Mouse (Mus musculus): Measurements from ENCODE around the gene Spred3. TPM values are rescaled to one million over a fixed set of nuclear protein-coding genes. Genes with fewer than 3 reads are reported as not detected.

Spred3 gene
- total and polyA plus RNA-seq, 2 experiments from 2014 or later = 1.00 to 4.7 TPM

- H3K36me3 ChIP-seq (replicated peaks; ENCODE audit: control insufficient read depth, insufficient read depth, low read length) = no peaks in the 10 kb centered on the region
- no peak overlapping the region for H3K27ac ChIP-seq (ENCODE audit: low read depth)
- no peak overlapping the region for H3K9ac ChIP-seq (replicated peaks; ENCODE audit: low read depth, low read length)
- no peak for ATAC-seq (ENCODE audit: insufficient read depth, low read depth)
- 65% methylated on average over 1 of the region's 1 CpGs for WGBS
- TF ChIP-seq CTCF (IDR thresholded peaks at IDR 0.05; ENCODE audit: low read depth) (no peak), EP300 (IDR thresholded peaks at IDR 0.05; ENCODE audit: low read depth) (no peak)
- H3K9me3 ChIP-seq (replicated peaks; ENCODE audit: control insufficient read depth, low read length) = no peaks in the 10 kb centered on the region
- no peak for DNase-seq (ENCODE audit: low spot score)
- H3K4me2 ChIP-seq (ENCODE audit: low read depth, low read length) = no peak overlapping the region
- H3K4me3 ChIP-seq (ENCODE audit: low read depth, low read length) = no peak overlapping the region
- H3K27me3 ChIP-seq (ENCODE audit: control insufficient read depth, insufficient read depth, low read length) = 0 out of 2 replicates have a peak, but pooled peaks cover 4% of the 10 kb centered on the region
- H3K4me1 ChIP-seq (ENCODE audit: control insufficient read depth, insufficient read depth) = 0 out of 2 replicates have a peak, but pooled peaks cover 6% of the 10 kb centered on the region
Observed at GRCm38 (mm10) chr7:29119526-29119925, 50.7 kb downstream of the Spred3 start.

DNA sequence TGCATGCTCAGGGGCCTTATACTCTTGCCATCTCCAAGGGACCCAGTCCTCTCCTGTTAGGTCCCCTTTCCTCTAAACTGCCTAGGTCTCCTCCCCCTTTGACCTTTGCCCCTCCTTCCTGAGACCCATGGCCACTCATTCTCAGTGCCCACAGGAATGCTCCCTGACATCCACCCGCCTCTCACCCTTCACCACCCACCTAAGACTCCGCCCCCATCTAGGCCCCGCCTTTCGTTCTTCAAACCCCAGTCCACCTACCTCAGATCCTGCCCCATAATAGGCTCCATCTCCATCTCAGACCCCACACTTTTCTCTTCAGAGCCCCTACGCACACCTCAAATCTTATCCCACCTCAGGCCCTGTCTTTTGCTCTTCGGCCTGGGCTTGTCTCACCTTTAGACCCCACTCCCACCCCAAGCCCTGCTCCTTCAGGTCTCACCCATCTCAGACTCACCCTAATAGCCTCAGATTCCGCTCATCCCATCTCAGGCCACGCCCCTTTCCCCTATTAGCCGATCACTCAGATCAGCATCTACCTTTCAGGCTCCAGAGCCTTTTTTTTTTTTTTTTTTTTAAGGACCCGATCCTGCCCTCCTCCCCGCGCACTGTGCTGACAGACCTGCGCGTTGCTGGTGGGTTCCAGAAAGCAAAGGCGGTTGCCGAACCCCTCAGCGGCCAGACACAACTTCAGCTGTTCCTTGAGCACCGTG lies 51.9 kb downstream of the Spred3 start:
- ATAC-seq (ENCODE audit: insufficient read depth, low read depth) (no peak), DNase-seq (ENCODE audit: low spot score) (no peak)
- no peak for TF ChIP-seq CTCF (IDR thresholded peaks at IDR 0.05; ENCODE audit: low read depth)
- TF ChIP-seq EP300 (IDR thresholded peaks at IDR 0.05; ENCODE audit: low read depth) = no peak
- 0 out of 2 replicates have a peak, but pooled peaks cover 3% of the 10 kb centered on the region for H3K27me3 ChIP-seq (ENCODE audit: control insufficient read depth, insufficient read depth, low read length)
- no peaks in the 10 kb centered on the region for H3K4me1 ChIP-seq (ENCODE audit: control insufficient read depth, insufficient read depth)
- H3K27ac ChIP-seq (ENCODE audit: low read depth) = no peak overlapping the region
- H3K4me2 ChIP-seq (ENCODE audit: low read depth, low read length) = no peak overlapping the region
- no peak overlapping the region for H3K4me3 ChIP-seq (ENCODE audit: low read depth, low read length)
- no peak overlapping the region for H3K9ac ChIP-seq (replicated peaks; ENCODE audit: low read depth, low read length)
- WGBS = 17% methylated on average over 18 of the region's 18 CpGs
- no peaks in the 10 kb centered on the region for H3K9me3 ChIP-seq (replicated peaks; ENCODE audit: control insufficient read depth, low read length)
- H3K36me3 ChIP-seq (replicated peaks; ENCODE audit: control insufficient read depth, insufficient read depth, low read length) = no peaks in the 10 kb centered on the region

GRCm38 (mm10) chr7:29108992-29109955 lies 60.9 kb downstream of the Spred3 start:
- ATAC-seq (ENCODE audit: insufficient read depth, low read depth) (no peak), DNase-seq (ENCODE audit: low spot score) (no peak)
- Histone ChIP-seq H3K27me3 (ENCODE audit: control insufficient read depth, insufficient read depth, low read length) (0 out of 2 replicates have a peak, but pooled peaks cover 3% of the 10 kb centered on the region), H3K4me2 (ENCODE audit: low read depth, low read length) (peak overlapping the region; percentile 9; the same call in 1 of the 2 replicates), H3K4me3 (ENCODE audit: low read depth, low read length) (no peak overlapping the region), H3K9ac (replicated peaks; ENCODE audit: low read depth, low read length) (no peak overlapping the region), H3K9me3 (replicated peaks; ENCODE audit: control insufficient read depth, low read length) (no peaks in the 10 kb centered on the region), H3K36me3 (replicated peaks; ENCODE audit: control insufficient read depth, insufficient read depth, low read length) (no peaks in the 10 kb centered on the region), H3K27ac (ENCODE audit: low read depth) (no peak overlapping the region), H3K4me1 (ENCODE audit: control insufficient read depth, insufficient read depth) (no peaks in the 10 kb centered on the region)
- 30% methylated on average over 38 of the region's 38 CpGs for WGBS
- TF ChIP-seq CTCF (IDR thresholded peaks at IDR 0.05; ENCODE audit: low read depth) (no peak), EP300 (IDR thresholded peaks at IDR 0.05; ENCODE audit: low read depth) (no peak)

Other genes with a start within 250 kb of the Spred3 start
- 120 and 139 TPM in 2 replicates for gene Actn4, start 208.1 kb downstream of the Spred3 start, total RNA-seq (2014; rRNA removed; ENCODE audit: low replicate concordance)
- 135 and 171 TPM in 2 replicates for gene Actn4, start 208.1 kb downstream of the Spred3 start, polyA plus RNA-seq (2015; fragmentation: Nextera tagmentation; extraction: Ambion mirVana)
- 366 and 476 TPM in 2 replicates for gene Eif3k, start 188.5 kb downstream of the Spred3 start, total RNA-seq (2014; rRNA removed; ENCODE audit: low replicate concordance)
- 261 and 264 TPM in 2 replicates for gene Eif3k, start 188.5 kb downstream of the Spred3 start, polyA plus RNA-seq (2015; fragmentation: Nextera tagmentation; extraction: Ambion mirVana)
- 0.15 TPM in 1 of 2 replicates, not detected in the other for gene Map4k1, start 188.4 kb downstream of the Spred3 start, total RNA-seq (2014; rRNA removed; ENCODE audit: low replicate concordance)
- 1.4 and 1.8 TPM in 2 replicates for gene Map4k1, start 188.4 kb downstream of the Spred3 start, polyA plus RNA-seq (2015; fragmentation: Nextera tagmentation; extraction: Ambion mirVana)
- gene Ryr1, start 45.2 kb downstream of the Spred3 start, total RNA-seq (2014; rRNA removed; ENCODE audit: low replicate concordance) = 0.08 and 0.15 TPM in 2 replicates
- 0.04 TPM in 1 of 2 replicates, not detected in the other for gene Ryr1, start 45.2 kb downstream of the Spred3 start, polyA plus RNA-seq (2015; fragmentation: Nextera tagmentation; extraction: Ambion mirVana)
- gene Rasgrp4, start 35.6 kb downstream of the Spred3 start, total RNA-seq (2014; rRNA removed; ENCODE audit: low replicate concordance) = 0.19 and 1.9 TPM in 2 replicates
- 0.18 and 0.79 TPM in 2 replicates for gene Rasgrp4, start 35.6 kb downstream of the Spred3 start, polyA plus RNA-seq (2015; fragmentation: Nextera tagmentation; extraction: Ambion mirVana)
- gene Fam98c, start 14.2 kb downstream of the Spred3 start, total RNA-seq (2014; rRNA removed; ENCODE audit: low replicate concordance) = 24.5 and 28.1 TPM in 2 replicates
- gene Fam98c, start 14.2 kb downstream of the Spred3 start, polyA plus RNA-seq (2015; fragmentation: Nextera tagmentation; extraction: Ambion mirVana) = 23.1 and 23.2 TPM in 2 replicates
- 0.23 TPM in 1 of 2 replicates, not detected in the other for gene Ggn, start 201 bp downstream of the Spred3 start, total RNA-seq (2014; rRNA removed; ENCODE audit: low replicate concordance)
- gene Ggn, start 201 bp downstream of the Spred3 start, polyA plus RNA-seq (2015; fragmentation: Nextera tagmentation; extraction: Ambion mirVana) = 0.14 and 0.26 TPM in 2 replicates
- 296 and 383 TPM in 2 replicates for gene Psmd8, start 10.3 kb upstream of the Spred3 start, total RNA-seq (2014; rRNA removed; ENCODE audit: low replicate concordance)
- 250 and 255 TPM in 2 replicates for gene Psmd8, start 10.3 kb upstream of the Spred3 start, polyA plus RNA-seq (2015; fragmentation: Nextera tagmentation; extraction: Ambion mirVana)
- 1.2 TPM in 1 of 2 replicates, not detected in the other for gene Catsperg1, start 43.6 kb upstream of the Spred3 start, total RNA-seq (2014; rRNA removed; ENCODE audit: low replicate concordance)
- gene Catsperg1, start 43.6 kb upstream of the Spred3 start, polyA plus RNA-seq (2015; fragmentation: Nextera tagmentation; extraction: Ambion mirVana) = 0.14 TPM in 2 replicates
- 6.3 and 27.4 TPM in 2 replicates for gene Kcnk6, start 62.1 kb upstream of the Spred3 start, total RNA-seq (2014; rRNA removed; ENCODE audit: low replicate concordance)
- 0.88 and 0.96 TPM in 2 replicates for gene Kcnk6, start 62.1 kb upstream of the Spred3 start, polyA plus RNA-seq (2015; fragmentation: Nextera tagmentation; extraction: Ambion mirVana)
- 174 and 194 TPM in 2 replicates for gene Yif1b, start 67.9 kb upstream of the Spred3 start, total RNA-seq (2014; rRNA removed; ENCODE audit: low replicate concordance)
- gene Yif1b, start 67.9 kb upstream of the Spred3 start, polyA plus RNA-seq (2015; fragmentation: Nextera tagmentation; extraction: Ambion mirVana) = 121 and 125 TPM in 2 replicates
- gene 2200002D01Rik, start 78.1 kb upstream of the Spred3 start, total RNA-seq (2014; rRNA removed; ENCODE audit: low replicate concordance) = 0.42 and 1.5 TPM in 2 replicates
- gene 2200002D01Rik, start 78.1 kb upstream of the Spred3 start, polyA plus RNA-seq (2015; fragmentation: Nextera tagmentation; extraction: Ambion mirVana) = 11.8 and 14.0 TPM in 2 replicates
- gene Spint2, start 111.5 kb upstream of the Spred3 start, total RNA-seq (2014; rRNA removed; ENCODE audit: low replicate concordance) = 30.1 and 46.6 TPM in 2 replicates
- gene Spint2, start 111.5 kb upstream of the Spred3 start, polyA plus RNA-seq (2015; fragmentation: Nextera tagmentation; extraction: Ambion mirVana) = 81.6 and 83.2 TPM in 2 replicates
- 7.8 and 61.8 TPM in 2 replicates for gene Ppp1r14a, start 118.9 kb upstream of the Spred3 start, total RNA-seq (2014; rRNA removed; ENCODE audit: low replicate concordance)
- gene Ppp1r14a, start 118.9 kb upstream of the Spred3 start, polyA plus RNA-seq (2015; fragmentation: Nextera tagmentation; extraction: Ambion mirVana) = 17.9 and 18.0 TPM in 2 replicates
- gene Dpf1, start 133.5 kb upstream of the Spred3 start, total RNA-seq (2014; rRNA removed; ENCODE audit: low replicate concordance) = not detected in 2 replicates
- gene Dpf1, start 133.5 kb upstream of the Spred3 start, polyA plus RNA-seq (2015; fragmentation: Nextera tagmentation; extraction: Ambion mirVana) = 0.41 and 0.61 TPM in 2 replicates

Data from heart, postnatal 0 days (tissue).